Mouse (Mus musculus): ENCODE data around the gene Oscp1. TPM values are rescaled to one million over a fixed set of nuclear protein-coding genes. Genes with fewer than 3 reads are reported as not detected.

Gene Oscp1
- polyA plus RNA-seq, 1 experiment from 2014 or later = 17.7 TPM

- H3K36me3 ChIP-seq (ENCODE audit: control insufficient read depth, insufficient read depth, low read length) = peaks cover 5% of the 10 kb centered on the region; the same call in 1 of the 2 replicates
- ATAC-seq (ENCODE audit: low FRiP score, low TSS enrichment) = peak; percentile 95
- H3K4me1 ChIP-seq (ENCODE audit: control insufficient read depth, insufficient read depth, low read length) = peaks cover 25% of the 10 kb centered on the region
- no peaks in the 10 kb centered on the region for H3K27me3 ChIP-seq (ENCODE audit: control insufficient read depth, insufficient read depth, low read length)
- WGBS = under 1% methylated on average over 34 of the region's 34 CpGs
- no peaks in the 10 kb centered on the region for H3K9me3 ChIP-seq (ENCODE audit: control insufficient read depth, low read length)
- H3K9ac ChIP-seq (ENCODE audit: low read depth, low read length) = peak within 1 kb of the TSS; percentile 89
- peak within 1 kb of the TSS; percentile 79; the same call in 1 of the 2 replicates for H3K27ac ChIP-seq (ENCODE audit: low read depth, low read length)
- H3K4me3 ChIP-seq (ENCODE audit: low read length) = peak within 1 kb of the TSS; percentile 94
- H3K4me2 ChIP-seq (replicated peaks; ENCODE audit: low read depth, low read length) = peak within 1 kb of the TSS; percentile 74
Measured at GRCm38 (mm10) chr4:126103590-126104068, 45.3 kb downstream of the Oscp1 start, which contains the start of gene Stk40. TSS of gene Stk40 (plus strand) at chr4:126103957.

- no peak; the same call in 1 of the 2 replicates for ATAC-seq (ENCODE audit: low FRiP score, low TSS enrichment)
- H3K27ac ChIP-seq (ENCODE audit: low read depth, low read length) = 0 out of 2 replicates have a peak overlapping the region, but pooled peaks have one; percentile 51
- WGBS = 2% methylated on average over 34 of the region's 34 CpGs
Measured at GRCm38 (mm10) chr4:126104261-126105075, 46.1 kb downstream of the Oscp1 start.

GRCm38 (mm10) chr4:126105131-126105783 lies 46.9 kb downstream of the Oscp1 start:
- peak overlapping the region; percentile 94 for H3K4me3 ChIP-seq (ENCODE audit: low read length)
- ATAC-seq (ENCODE audit: low FRiP score, low TSS enrichment) = no peak
- WGBS = 45% methylated on average over 7 of the region's 7 CpGs
- peaks cover 35% of the 10 kb centered on the region for H3K4me1 ChIP-seq (ENCODE audit: control insufficient read depth, insufficient read depth, low read length)
- H3K27ac ChIP-seq (ENCODE audit: low read depth, low read length) = no peak overlapping the region
- H3K4me2 ChIP-seq (replicated peaks; ENCODE audit: low read depth, low read length) = peak overlapping the region; percentile 74
- peak overlapping the region; percentile 23; the same call in 1 of the 2 replicates for H3K9ac ChIP-seq (ENCODE audit: low read depth, low read length)
- no peaks in the 10 kb centered on the region for H3K27me3 ChIP-seq (ENCODE audit: control insufficient read depth, insufficient read depth, low read length)
- H3K36me3 ChIP-seq (ENCODE audit: control insufficient read depth, insufficient read depth, low read length) = no peaks in the 10 kb centered on the region
- H3K9me3 ChIP-seq (ENCODE audit: control insufficient read depth, low read length) = no peaks in the 10 kb centered on the region

More at GRCm38 (mm10) chr4:126104261-126105075, 46.1 kb downstream of the Oscp1 start:
- no peaks in the 10 kb centered on the region for H3K27me3 ChIP-seq (ENCODE audit: control insufficient read depth, insufficient read depth, low read length)
- H3K36me3 ChIP-seq (ENCODE audit: control insufficient read depth, insufficient read depth, low read length) = no peaks in the 10 kb centered on the region
- H3K9ac ChIP-seq (ENCODE audit: low read depth, low read length) = peak overlapping the region; percentile 89
- H3K9me3 ChIP-seq (ENCODE audit: control insufficient read depth, low read length) = no peaks in the 10 kb centered on the region
- peak overlapping the region; percentile 74 for H3K4me2 ChIP-seq (replicated peaks; ENCODE audit: low read depth, low read length)
- H3K4me3 ChIP-seq (ENCODE audit: low read length) = peak overlapping the region; percentile 94
- peaks cover 27% of the 10 kb centered on the region for H3K4me1 ChIP-seq (ENCODE audit: control insufficient read depth, insufficient read depth, low read length)

- no peaks in the 10 kb centered on the region for H3K9me3 ChIP-seq (ENCODE audit: control insufficient read depth, low read length)
- no peak overlapping the region for H3K4me3 ChIP-seq (ENCODE audit: low read length)
- no peak for ATAC-seq (ENCODE audit: low FRiP score, low TSS enrichment)
- no peaks in the 10 kb centered on the region for H3K36me3 ChIP-seq (ENCODE audit: control insufficient read depth, insufficient read depth, low read length)
- H3K27me3 ChIP-seq (ENCODE audit: control insufficient read depth, insufficient read depth, low read length) = no peaks in the 10 kb centered on the region
- 0 out of 2 replicates have a peak overlapping the region, but pooled peaks have one; percentile 18 for H3K9ac ChIP-seq (ENCODE audit: low read depth, low read length)
- H3K27ac ChIP-seq (ENCODE audit: low read depth, low read length) = no peak overlapping the region
- peaks cover 37% of the 10 kb centered on the region for H3K4me1 ChIP-seq (ENCODE audit: control insufficient read depth, insufficient read depth, low read length)
- no peak overlapping the region for H3K4me2 ChIP-seq (replicated peaks; ENCODE audit: low read depth, low read length)
- WGBS = 70% methylated on average over 8 of the region's 8 CpGs
Measured at GRCm38 (mm10) chr4:126108061-126108740, 49.8 kb downstream of the Oscp1 start.

GRCm38 (mm10) chr4:126109613-126110373 lies 51.4 kb downstream of the Oscp1 start:
- H3K9ac ChIP-seq (ENCODE audit: low read depth, low read length) = 0 out of 2 replicates have a peak overlapping the region, but pooled peaks have one; percentile 23
- H3K9me3 ChIP-seq (ENCODE audit: control insufficient read depth, low read length) = no peaks in the 10 kb centered on the region
- peak overlapping the region; percentile 84; the same call in 1 of the 2 replicates for H3K27ac ChIP-seq (ENCODE audit: low read depth, low read length)
- WGBS = 75% methylated on average over 10 of the region's 10 CpGs
- H3K27me3 ChIP-seq (ENCODE audit: control insufficient read depth, insufficient read depth, low read length) = no peaks in the 10 kb centered on the region
- H3K4me1 ChIP-seq (ENCODE audit: control insufficient read depth, insufficient read depth, low read length) = peaks cover 32% of the 10 kb centered on the region
- no peaks in the 10 kb centered on the region for H3K36me3 ChIP-seq (ENCODE audit: control insufficient read depth, insufficient read depth, low read length)
- no peak for ATAC-seq (ENCODE audit: low FRiP score, low TSS enrichment)
- no peak overlapping the region for H3K4me3 ChIP-seq (ENCODE audit: low read length)
- peak overlapping the region; percentile 25 for H3K4me2 ChIP-seq (replicated peaks; ENCODE audit: low read depth, low read length)

- Histone ChIP-seq H3K4me3 (ENCODE audit: low read length) (no peak overlapping the region), H3K9me3 (ENCODE audit: control insufficient read depth, low read length) (no peaks in the 10 kb centered on the region), H3K27ac (ENCODE audit: low read depth, low read length) (peak overlapping the region; percentile 84), H3K27me3 (ENCODE audit: control insufficient read depth, insufficient read depth, low read length) (no peaks in the 10 kb centered on the region), H3K4me2 (replicated peaks; ENCODE audit: low read depth, low read length) (peak overlapping the region; percentile 25), H3K36me3 (ENCODE audit: control insufficient read depth, insufficient read depth, low read length) (no peaks in the 10 kb centered on the region), H3K4me1 (ENCODE audit: control insufficient read depth, insufficient read depth, low read length) (peaks cover 24% of the 10 kb centered on the region), H3K9ac (ENCODE audit: low read depth, low read length) (peak overlapping the region; percentile 31; the same call in 1 of the 2 replicates)
- WGBS = 10% methylated on average over 12 of the region's 12 CpGs
- ATAC-seq (ENCODE audit: low FRiP score, low TSS enrichment) = peak; percentile 78
Measured at GRCm38 (mm10) chr4:126110374-126111152, 52.2 kb downstream of the Oscp1 start.

- Histone ChIP-seq H3K27me3 (ENCODE audit: control insufficient read depth, insufficient read depth, low read length) (no peaks in the 10 kb centered on the region), H3K27ac (ENCODE audit: low read depth, low read length) (peak overlapping the region; percentile 84; the same call in 1 of the 2 replicates), H3K9ac (ENCODE audit: low read depth, low read length) (peak overlapping the region; percentile 42), H3K4me2 (replicated peaks; ENCODE audit: low read depth, low read length) (peak overlapping the region; percentile 25), H3K4me1 (ENCODE audit: control insufficient read depth, insufficient read depth, low read length) (peaks cover 25% of the 10 kb centered on the region), H3K4me3 (ENCODE audit: low read length) (no peak overlapping the region), H3K36me3 (ENCODE audit: control insufficient read depth, insufficient read depth, low read length) (no peaks in the 10 kb centered on the region), H3K9me3 (ENCODE audit: control insufficient read depth, low read length) (no peaks in the 10 kb centered on the region)
- ATAC-seq (ENCODE audit: low FRiP score, low TSS enrichment) = no peak
- WGBS = 20% methylated on average over 7 of the region's 7 CpGs
Measured at GRCm38 (mm10) chr4:126111153-126111549, 52.8 kb downstream of the Oscp1 start.
